Mouse (Mus musculus) embryonic fibroblast, embryonic 13.5 days (primary cell): ENCODE results near the gene Hist1h3h. TPM values are rescaled to one million over a fixed set of nuclear protein-coding genes. Genes with fewer than 3 reads are reported as not detected.
"Not testable (repeated sequence)": the region's sequence is repeated elsewhere in the genome, so short reads cannot be mapped to it uniquely, and the experiment has no call there.

Experiments
- H3K27ac ChIP-seq: 2 replicates; pipeline ENCODE4 v1.5.1; 2012; ENCODE audit warnings: low read length, control low read depth, inconsistent platforms; ENCODE audit not compliant: insufficient read depth
- H3K4me1 ChIP-seq: 2 replicates; pipeline ENCODE4 v1.6.1; 2011; ENCODE audit warnings: low read length; ENCODE audit not compliant: control insufficient read depth, insufficient read depth
- H3K4me3 ChIP-seq: 2 replicates; pipeline ENCODE4 v1.5.1; 2011; ENCODE audit warnings: mild to moderate bottlenecking, control low read depth, low read length; ENCODE audit not compliant: insufficient read depth
- CTCF ChIP-seq: IDR thresholded peaks from 2 replicates; pipeline ENCODE4 v1.5.1; 2011; ENCODE audit warnings: mild to moderate bottlenecking, control low read depth, low read length, moderate library complexity, borderline replicate concordance; ENCODE audit not compliant: insufficient read depth
- POLR2A ChIP-seq: IDR thresholded peaks from 2 replicates; pipeline ENCODE4 v1.6.1; 2011; ENCODE audit warnings: low read depth, mild to moderate bottlenecking, control low read depth, low read length, moderate library complexity
- polyA plus RNA-seq: library from polyadenylated mRNA; stranded (reverse); fragments of >200 nt; gene quantifications from 2 replicates; pipeline ENCODE4 v1.2.4, GENCODE M21; 2011; ENCODE audit warnings: low read depth; ENCODE audit not compliant: missing spikeins, insufficient read length

Gene Hist1h3h
- polyA plus RNA-seq, 1 experiment, result not detected

DNA sequence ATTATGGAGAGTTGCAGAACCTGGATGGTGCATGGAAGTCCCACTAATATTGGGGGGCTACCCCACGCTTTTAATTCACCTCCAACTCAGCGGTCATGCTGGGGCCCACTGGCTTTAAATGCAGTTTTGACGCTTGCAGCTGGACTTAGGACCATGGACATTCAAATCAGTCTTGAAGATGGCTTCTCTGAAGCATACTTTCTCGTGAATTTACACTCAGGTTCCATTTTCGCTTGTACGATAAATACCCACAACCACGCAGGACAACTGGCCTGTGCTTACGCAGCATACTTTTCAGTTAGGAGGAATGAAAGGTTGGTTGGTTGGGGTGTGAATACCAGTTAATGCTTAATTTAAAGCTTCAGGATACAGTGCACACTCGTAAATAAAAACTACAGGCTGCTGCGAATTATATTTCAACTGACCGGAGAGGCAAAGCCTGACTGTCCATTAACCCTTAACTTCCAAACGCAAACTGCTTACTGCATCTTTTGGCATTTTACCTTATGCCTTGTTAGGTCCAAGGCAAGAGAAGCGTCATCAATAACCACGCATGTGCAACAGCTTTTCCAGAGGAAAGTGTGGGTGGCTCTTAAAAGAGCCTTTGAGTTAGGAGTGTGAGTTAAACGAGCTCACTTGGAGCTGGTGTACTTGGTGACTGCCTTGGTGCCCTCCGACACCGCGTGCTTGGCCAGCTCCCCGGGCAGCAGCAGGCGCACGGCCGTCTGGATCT is 2.2 kb upstream of the Hist1h3h start:
- H3K4me1 ChIP-seq, result peaks cover 13% of the 10 kb centered on the region; the same call in 1 of the 2 replicates
- peak overlapping the region; percentile 52 for H3K4me3 ChIP-seq
- peak overlapping the region; percentile 82 for H3K27ac ChIP-seq
- TF ChIP-seq CTCF, result no peak
- TF ChIP-seq POLR2A, result peak; percentile 64

- peak within 1 kb of the TSS; percentile 82 for H3K27ac ChIP-seq
- TF ChIP-seq POLR2A, result peak; percentile 83
- H3K4me3 ChIP-seq, result peak within 1 kb of the TSS; percentile 52
- H3K4me1 ChIP-seq, result peaks cover 13% of the 10 kb centered on the region; the same call in 1 of the 2 replicates
Measured at GRCm38 (mm10) chr13:21715864-21716539, 1.5 kb upstream of the Hist1h3h start, which contains the start of the genes Hist1h2bl and Hist1h2ai. Gene Hist1h2bl (minus strand): TSS chr13:21716143. Gene Hist1h2ai (plus strand): TSS chr13:21716422.

DNA sequence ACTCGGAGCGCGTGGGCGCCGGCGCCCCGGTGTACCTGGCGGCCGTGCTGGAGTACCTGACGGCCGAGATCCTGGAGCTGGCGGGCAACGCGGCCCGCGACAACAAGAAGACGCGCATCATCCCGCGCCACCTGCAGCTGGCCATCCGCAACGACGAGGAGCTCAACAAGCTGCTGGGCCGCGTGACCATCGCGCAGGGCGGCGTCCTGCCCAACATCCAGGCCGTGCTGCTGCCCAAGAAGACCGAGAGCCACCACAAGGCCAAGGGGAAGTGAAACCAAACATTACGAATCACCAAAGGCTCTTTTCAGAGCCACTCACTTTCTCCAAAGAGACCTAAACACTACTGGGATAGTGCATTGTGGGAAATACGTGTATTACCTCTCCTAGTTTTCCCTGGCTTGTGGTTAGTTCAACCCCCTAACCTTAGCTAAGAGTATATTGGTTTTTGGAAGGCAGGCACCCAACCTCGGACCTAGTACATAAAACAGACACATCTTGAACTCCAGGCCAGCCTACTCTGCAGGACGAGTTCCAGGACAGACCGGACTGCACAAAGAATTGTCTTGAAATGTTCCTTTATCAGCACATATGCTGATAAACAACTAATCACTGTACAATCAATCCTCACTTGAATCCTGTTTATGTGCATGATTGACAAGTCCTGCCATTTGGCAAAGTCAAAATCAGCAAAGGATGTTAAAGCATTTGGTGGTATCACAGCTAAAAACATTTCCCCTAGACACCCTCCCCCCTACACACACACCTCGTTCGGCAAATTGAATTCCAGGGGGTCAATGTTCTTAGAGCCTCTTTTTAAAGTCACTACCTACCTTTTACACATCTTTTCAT is 693 bp upstream of the Hist1h3h start:
- peak overlapping the region; percentile 54 for H3K27ac ChIP-seq
- peak overlapping the region; percentile 37 for H3K4me3 ChIP-seq
- H3K4me1 ChIP-seq, result peaks cover 13% of the 10 kb centered on the region; the same call in 1 of the 2 replicates
- TF ChIP-seq POLR2A, result peak; percentile 81

DNA sequence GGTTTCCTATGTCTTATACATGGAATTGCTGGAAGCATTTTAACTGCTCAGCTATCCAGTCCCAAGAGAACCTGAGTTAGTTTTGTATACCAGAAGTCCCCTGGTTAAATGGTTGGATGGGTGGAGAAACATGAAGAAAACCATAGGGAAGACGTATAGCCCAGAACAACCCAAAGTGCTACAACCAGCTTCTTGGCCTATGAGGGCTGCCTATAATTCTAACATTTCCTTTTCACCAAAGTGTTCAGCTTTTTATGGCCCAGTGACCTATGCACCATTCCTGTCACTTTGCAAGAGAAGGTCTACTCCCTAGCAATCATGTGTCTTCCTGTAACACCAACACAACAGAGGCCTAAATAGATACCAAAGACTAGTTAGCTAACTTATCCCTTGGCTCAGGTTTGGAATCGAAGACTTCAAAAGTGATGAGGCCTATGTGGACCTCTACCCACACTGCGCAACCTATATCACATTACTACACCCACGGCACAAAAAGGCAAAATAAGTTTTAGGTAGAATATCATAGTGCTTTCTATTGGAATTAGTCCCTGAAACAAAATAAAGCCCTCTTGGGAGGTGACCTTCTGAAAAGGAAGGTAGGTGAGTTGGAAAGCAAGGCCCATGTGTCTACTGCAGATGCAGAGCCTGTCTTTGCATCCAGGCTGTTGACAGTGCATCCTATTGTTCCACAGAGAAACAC is 1.1 kb downstream of the Hist1h3h start:
- Histone ChIP-seq H3K4me3 (peak overlapping the region; percentile 50), H3K27ac (peak overlapping the region; percentile 54), H3K4me1 (peaks cover 13% of the 10 kb centered on the region; the same call in 1 of the 2 replicates)
- peak; percentile 89 for TF ChIP-seq POLR2A
- no peak for TF ChIP-seq CTCF

GRCm38 (mm10) chr13:21721107-21721756 is 3.8 kb downstream of the Hist1h3h start:
- peak overlapping the region; percentile 53 for H3K27ac ChIP-seq

DNA sequence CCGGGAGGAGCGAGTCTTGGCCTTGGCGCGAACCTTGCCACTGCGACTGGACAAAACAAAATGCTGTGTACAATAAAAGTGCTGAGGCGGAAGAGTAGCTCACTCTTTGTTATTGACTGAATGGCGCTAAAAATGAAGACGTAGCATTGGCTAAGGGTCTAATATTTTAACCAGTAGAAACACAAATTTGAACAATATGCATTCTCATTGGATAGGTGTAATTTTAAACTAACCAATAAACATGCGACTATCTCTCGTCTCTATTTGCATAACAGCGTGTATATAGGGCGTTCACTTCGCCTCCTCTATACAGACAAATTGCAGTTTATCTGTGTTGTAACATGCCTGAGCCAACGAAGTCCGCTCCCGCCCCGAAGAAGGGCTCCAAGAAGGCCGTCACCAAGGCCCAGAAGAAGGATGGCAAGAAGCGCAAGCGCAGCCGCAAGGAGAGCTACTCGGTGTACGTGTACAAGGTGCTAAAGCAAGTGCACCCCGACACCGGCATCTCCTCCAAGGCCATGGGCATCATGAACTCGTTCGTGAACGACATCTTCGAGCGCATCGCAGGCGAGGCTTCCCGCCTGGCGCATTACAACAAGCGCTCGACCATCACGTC is 4.4 kb downstream of the Hist1h3h start, which contains the start of gene Hist1h2bm:
TSS of gene Hist1h2bm (plus strand) at position 288 of the 616 bp plus-strand sequence.
- Histone ChIP-seq H3K27ac (peak within 1 kb of the TSS; percentile 56), H3K4me3 (peak within 1 kb of the TSS; percentile 33)
- peak; percentile 94 for TF ChIP-seq POLR2A
- H3K4me1 ChIP-seq, result not testable (repeated sequence)

More at GRCm38 (mm10) chr13:21721107-21721756, 3.8 kb downstream of the Hist1h3h start:
- H3K4me1 ChIP-seq, result not testable (repeated sequence)
- peak overlapping the region; percentile 33 for H3K4me3 ChIP-seq

DNA sequence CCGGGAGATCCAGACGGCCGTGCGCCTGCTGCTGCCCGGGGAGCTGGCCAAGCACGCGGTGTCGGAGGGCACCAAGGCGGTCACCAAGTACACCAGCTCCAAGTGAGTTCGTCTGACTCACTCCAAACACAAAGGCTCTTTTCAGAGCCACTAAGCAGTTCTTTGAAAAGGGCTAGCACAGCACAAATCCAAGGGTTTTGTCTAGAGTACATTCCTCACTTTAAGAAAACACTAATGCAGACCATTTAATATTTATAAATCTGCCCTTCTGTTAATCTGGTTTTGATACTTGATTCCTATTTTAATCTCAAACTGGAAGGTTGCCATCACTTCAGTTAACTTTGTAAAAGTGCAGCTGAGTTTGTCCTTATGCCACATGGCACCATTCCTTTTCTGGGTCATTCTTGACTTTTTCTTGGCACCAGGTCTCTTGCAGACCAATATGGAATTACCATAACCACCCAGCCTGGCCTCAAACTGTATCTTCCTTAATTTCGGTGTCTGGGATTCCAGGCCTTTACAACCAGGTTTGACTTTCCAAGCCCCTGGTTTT is 5.0 kb downstream of the Hist1h3h start:
- peak overlapping the region; percentile 56 for H3K27ac ChIP-seq
- no peak for TF ChIP-seq CTCF
- peak; percentile 54; the same call in 1 of the 2 replicates for TF ChIP-seq POLR2A
- peaks cover 7% of the 10 kb centered on the region; the same call in 1 of the 2 replicates for H3K4me1 ChIP-seq
- H3K4me3 ChIP-seq, result no peak overlapping the region
